Mouse (Mus musculus) hindbrain, postnatal 0 days (tissue): ENCODE results near the gene Cpa2. TPM values are rescaled to one million over a fixed set of nuclear protein-coding genes. Genes with fewer than 3 reads are reported as not detected.

ENCODE experiments used
- ATAC-seq: fragments of 200-750 bp; cut with Nextera tagmentation; 2 replicates; pipeline ENCODE4 v1.8.0; 2017; ENCODE audit warnings: mild to moderate bottlenecking, moderate TSS enrichment, moderate library complexity
- DNase-seq: peaks from one replicate; pipeline ENCODE4 v3.0.0-alpha.2; 2015; ENCODE audit warnings: low spot score
- H3K27ac ChIP-seq: fragments of 300-500 bp; sonication (generic); 2 replicates; pipeline ENCODE4 v1.5.1; 2014; ENCODE audit warnings: mild to moderate bottlenecking
- H3K27me3 ChIP-seq: fragments of 300-500 bp; sonication (generic); 2 replicates; pipeline ENCODE4 v1.6.1; 2014; ENCODE audit warnings: low read length, mixed read lengths; ENCODE audit not compliant: insufficient read depth
- H3K36me3 ChIP-seq: fragments of 300-500 bp; sonication (generic); 2 replicates; pipeline ENCODE4 v1.6.1; 2014; ENCODE audit warnings: low read length, mixed read lengths; ENCODE audit not compliant: insufficient read depth
- H3K4me1 ChIP-seq: fragments of 300-500 bp; sonication (generic); 2 replicates; pipeline ENCODE4 v1.6.1; 2014; ENCODE audit warnings: antibody characterized with exemption, low read length, mixed read lengths; ENCODE audit not compliant: insufficient read depth
- H3K4me2 ChIP-seq: fragments of 300-500 bp; sonication (generic); 2 replicates; pipeline ENCODE4 v1.6.1; 2014; ENCODE audit warnings: low read depth, mild to moderate bottlenecking, low read length, moderate library complexity, mixed read lengths
- H3K4me3 ChIP-seq: fragments of 300-500 bp; sonication (generic); 2 replicates; pipeline ENCODE4 v1.5.1; 2014; ENCODE audit warnings: low read length
- H3K9ac ChIP-seq: fragments of 300-500 bp; sonication (generic); replicated peaks from 2 replicates; pipeline ENCODE4 v1.6.1; 2014; ENCODE audit warnings: mild to moderate bottlenecking, low read length, moderate library complexity, mixed read lengths
- H3K9me3 ChIP-seq: fragments of 300-500 bp; sonication (generic); 2 replicates; pipeline ENCODE4 v1.6.1; 2016; ENCODE audit warnings: low read length, mixed read lengths
- CTCF ChIP-seq: IDR thresholded peaks from 2 replicates; pipeline ENCODE4 v1.5.1; 2016; ENCODE audit warnings: antibody characterized with exemption, control low read depth, low read depth
- WGBS: fragments of 180-500 bp; shearing (Covaris S2); extraction: QIAGEN DNeasy Blood & Tissue Kit; methylation state at CpG from one replicate; pipeline ENCODE4 v1.1.7; 2014; 5-methylcytosine and 5-hydroxymethylcytosine counted together
- polyA plus RNA-seq: library from polyadenylated mRNA; unstranded; fragments of >200 nt; fragmentation: Nextera tagmentation; extraction: Ambion mirVana; gene quantifications from 2 replicates; pipeline ENCODE4 v1.2.1, GENCODE M21; 2015
- total RNA-seq: library from RNA; depleted of rRNA; stranded (reverse); fragments of >200 nt; gene quantifications from 2 replicates; pipeline ENCODE4 v1.2.3, GENCODE M21; 2014

The Cpa2 gene
- total and polyA plus RNA-seq, 2 experiments from 2014 or later, result 6.2 to 15.7 TPM

DNA sequence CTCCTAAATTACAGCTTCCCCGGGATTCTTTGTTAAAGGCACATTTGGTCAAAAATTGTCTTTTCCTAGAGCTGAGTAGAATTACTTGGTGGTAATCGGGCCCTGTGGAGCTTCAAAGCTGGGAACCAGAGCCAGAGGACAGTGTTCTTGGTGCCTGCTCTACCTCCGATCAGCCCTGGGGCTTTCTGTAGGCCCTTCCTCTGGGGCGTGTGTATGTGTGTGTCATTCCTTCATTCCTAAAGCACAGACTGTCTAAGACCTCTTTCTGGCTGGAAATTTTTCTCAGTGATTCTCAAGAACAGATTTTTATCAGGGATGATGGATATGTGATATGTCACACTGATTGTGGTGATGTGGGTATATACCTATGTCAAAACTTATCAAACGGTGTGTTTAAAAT, 2.6 kb upstream of the Cpa2 start:
- Histone ChIP-seq H3K27ac (no peak overlapping the region), H3K9me3 (no peaks in the 10 kb centered on the region), H3K27me3 (no peaks in the 10 kb centered on the region), H3K9ac (no peak overlapping the region), H3K4me3 (no peak overlapping the region), H3K36me3 (no peaks in the 10 kb centered on the region), H3K4me2 (no peak overlapping the region), H3K4me1 (0 out of 2 replicates have a peak, but pooled peaks cover 3% of the 10 kb centered on the region)
- DNase-seq (no peak), ATAC-seq (no peak)
- TF ChIP-seq CTCF, result no peak
- 86% methylated on average over 5 of the region's 5 CpGs for WGBS

DNA sequence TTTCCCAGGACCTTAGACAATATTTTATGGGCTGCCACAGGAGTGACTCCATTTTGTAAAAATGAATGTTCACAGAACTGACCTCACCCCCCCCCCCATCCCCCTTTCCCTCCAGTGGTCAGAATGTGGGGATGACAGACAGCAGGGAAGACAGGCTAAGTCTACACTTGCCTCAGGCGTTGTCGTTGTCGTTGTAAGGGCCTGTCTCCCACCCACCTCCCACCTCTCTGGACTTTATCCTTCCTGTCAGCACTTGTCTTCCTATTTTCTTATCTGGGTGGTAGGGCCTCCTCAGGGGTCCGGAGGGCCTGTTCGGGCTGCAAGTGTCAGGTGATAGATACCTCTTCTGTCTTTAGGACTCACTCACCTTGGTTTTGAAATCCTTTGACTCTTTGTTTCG, 895 bp downstream of the Cpa2 start:
- H3K4me3 ChIP-seq, result no peak overlapping the region
- WGBS, result 90% methylated on average over 6 of the region's 6 CpGs
- DNase-seq (no peak), ATAC-seq (no peak)
- H3K27ac ChIP-seq, result no peak overlapping the region
- H3K9ac ChIP-seq, result no peak overlapping the region
- H3K4me1 ChIP-seq, result peaks cover 9% of the 10 kb centered on the region; the same call in 1 of the 2 replicates
- H3K4me2 ChIP-seq, result no peak overlapping the region
- no peaks in the 10 kb centered on the region for H3K27me3 ChIP-seq
- no peak for TF ChIP-seq CTCF
- no peaks in the 10 kb centered on the region for H3K9me3 ChIP-seq
- no peaks in the 10 kb centered on the region for H3K36me3 ChIP-seq

DNA sequence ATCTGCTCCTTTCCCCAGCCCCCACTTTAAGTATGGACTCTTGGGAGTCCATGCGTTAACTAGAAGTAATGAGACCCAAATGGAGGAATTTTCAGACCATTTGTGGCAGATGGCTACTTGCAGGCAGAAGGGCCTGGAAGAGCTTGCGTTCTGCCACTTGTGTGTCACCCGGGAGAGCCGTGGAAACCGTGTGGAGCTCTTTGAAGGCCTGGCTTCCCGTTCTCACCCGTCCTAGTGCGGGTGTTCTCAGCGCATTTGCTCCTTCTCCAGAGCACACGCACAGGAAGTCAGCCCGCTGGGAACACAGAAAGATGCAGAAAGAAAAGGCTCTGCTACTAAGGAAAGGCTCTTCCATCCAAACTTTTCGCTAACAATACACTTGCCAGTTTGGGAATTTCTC, 1.7 kb downstream of the Cpa2 start:
- no peak for TF ChIP-seq CTCF
- Histone ChIP-seq H3K9ac (no peak overlapping the region), H3K27ac (no peak overlapping the region; the same call in 1 of the 2 replicates), H3K27me3 (no peaks in the 10 kb centered on the region), H3K36me3 (no peaks in the 10 kb centered on the region), H3K4me3 (no peak overlapping the region), H3K4me2 (no peak overlapping the region), H3K9me3 (no peaks in the 10 kb centered on the region), H3K4me1 (peaks cover 9% of the 10 kb centered on the region; the same call in 1 of the 2 replicates)
- WGBS, result 60% methylated on average over 12 of the region's 12 CpGs
- ATAC-seq (no peak), DNase-seq (no peak)

DNA sequence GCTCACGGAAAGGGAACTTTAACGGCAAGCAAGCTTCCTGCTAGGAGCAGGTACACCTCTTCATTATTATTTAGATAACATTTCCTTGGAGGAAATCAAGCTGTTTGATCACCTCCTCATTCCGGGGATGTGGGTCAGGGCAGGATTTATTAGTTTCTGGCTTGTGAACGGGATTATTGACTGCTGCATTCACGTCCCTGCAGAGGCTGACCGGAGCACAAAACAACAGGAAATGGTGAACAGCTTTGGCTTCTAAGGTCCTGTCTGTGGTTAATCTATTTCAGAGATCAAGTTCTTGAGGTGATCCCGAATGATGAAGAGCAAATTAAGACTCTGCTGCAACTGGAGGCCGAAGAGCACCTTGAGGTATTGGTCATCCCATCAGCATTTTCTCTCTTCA, 2.5 kb downstream of the Cpa2 start:
- no peak for TF ChIP-seq CTCF
- no peak overlapping the region for H3K4me3 ChIP-seq
- H3K27me3 ChIP-seq, result no peaks in the 10 kb centered on the region
- H3K9me3 ChIP-seq, result no peaks in the 10 kb centered on the region
- H3K27ac ChIP-seq, result no peak overlapping the region
- no peak for DNase-seq
- WGBS, result 56% methylated on average over 8 of the region's 8 CpGs
- H3K36me3 ChIP-seq, result no peaks in the 10 kb centered on the region
- H3K4me2 ChIP-seq, result no peak overlapping the region
- ATAC-seq, result no peak
- H3K9ac ChIP-seq, result no peak overlapping the region
- peaks cover 12% of the 10 kb centered on the region; the same call in 1 of the 2 replicates for H3K4me1 ChIP-seq

DNA sequence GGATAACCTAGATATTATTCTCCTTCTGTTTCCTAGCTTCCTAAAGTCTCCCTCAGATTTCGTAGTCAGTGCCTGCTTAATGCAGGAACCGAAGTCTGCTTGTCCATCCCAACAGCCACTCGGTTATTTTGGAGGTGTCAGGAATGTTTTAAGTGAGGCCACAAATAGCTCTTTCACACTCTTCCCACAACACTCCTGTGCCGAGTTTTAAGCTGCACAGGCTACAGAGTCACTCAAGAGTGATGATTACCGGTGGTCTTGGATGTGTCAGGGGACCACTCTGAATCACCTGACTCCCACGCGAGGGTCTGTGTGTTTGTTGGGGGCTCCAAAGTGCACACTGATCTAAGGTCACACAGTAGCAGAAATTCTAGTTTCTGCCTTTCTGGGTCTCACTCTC, 4.3 kb downstream of the Cpa2 start:
- Histone ChIP-seq H3K4me2 (no peak overlapping the region), H3K36me3 (no peaks in the 10 kb centered on the region), H3K4me1 (peaks cover 12% of the 10 kb centered on the region; the same call in 1 of the 2 replicates), H3K4me3 (no peak overlapping the region), H3K9me3 (no peaks in the 10 kb centered on the region), H3K27me3 (no peaks in the 10 kb centered on the region), H3K27ac (no peak overlapping the region), H3K9ac (no peak overlapping the region)
- 80% methylated on average over 7 of the region's 7 CpGs for WGBS
- DNase-seq (no peak), ATAC-seq (no peak)
- TF ChIP-seq CTCF, result no peak

DNA sequence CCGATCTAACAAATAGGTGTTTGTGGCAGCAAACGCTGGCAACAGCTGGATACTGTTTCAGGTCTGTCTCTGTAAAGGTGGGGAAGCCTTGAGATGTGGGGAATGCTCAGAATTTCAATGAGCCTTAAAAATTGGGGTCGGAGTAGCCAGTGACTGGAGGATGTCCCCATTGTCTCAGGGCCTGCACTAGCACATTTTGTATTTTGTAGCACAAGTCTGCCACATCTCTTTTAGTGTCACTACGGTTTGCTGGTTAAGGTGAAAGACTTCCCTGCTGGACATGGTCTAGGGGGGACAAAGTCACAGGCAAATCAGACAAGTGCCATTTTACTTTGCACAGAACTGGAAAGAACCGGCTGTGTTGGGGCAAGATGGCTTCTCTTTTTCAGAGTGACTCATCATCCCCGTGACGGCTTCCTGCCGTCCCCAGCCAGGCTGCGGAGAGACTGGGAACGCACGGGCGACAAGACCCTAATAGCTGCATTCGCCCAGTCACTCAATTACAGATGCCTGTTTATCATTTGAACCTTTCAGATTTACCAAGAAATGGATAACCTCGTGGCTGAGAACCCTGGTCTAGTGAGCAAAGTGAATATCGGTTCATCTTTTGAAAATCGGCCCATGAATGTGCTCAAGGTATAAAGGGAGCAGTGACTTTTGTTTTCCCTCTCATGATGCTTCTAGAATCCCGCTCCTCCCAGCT, 5.3 kb downstream of the Cpa2 start:
- no peak for TF ChIP-seq CTCF
- peak; percentile 78 for DNase-seq
- Histone ChIP-seq H3K4me3 (peak overlapping the region; percentile 24), H3K27me3 (no peaks in the 10 kb centered on the region), H3K27ac (peak overlapping the region; percentile 88), H3K9me3 (no peaks in the 10 kb centered on the region), H3K4me2 (peak overlapping the region; percentile 62), H3K9ac (peak overlapping the region; percentile 59), H3K4me1 (peaks cover 12% of the 10 kb centered on the region; the same call in 1 of the 2 replicates), H3K36me3 (no peaks in the 10 kb centered on the region)
- WGBS, result 9% methylated on average over 17 of the region's 17 CpGs
- ATAC-seq, result peak; percentile 83

DNA sequence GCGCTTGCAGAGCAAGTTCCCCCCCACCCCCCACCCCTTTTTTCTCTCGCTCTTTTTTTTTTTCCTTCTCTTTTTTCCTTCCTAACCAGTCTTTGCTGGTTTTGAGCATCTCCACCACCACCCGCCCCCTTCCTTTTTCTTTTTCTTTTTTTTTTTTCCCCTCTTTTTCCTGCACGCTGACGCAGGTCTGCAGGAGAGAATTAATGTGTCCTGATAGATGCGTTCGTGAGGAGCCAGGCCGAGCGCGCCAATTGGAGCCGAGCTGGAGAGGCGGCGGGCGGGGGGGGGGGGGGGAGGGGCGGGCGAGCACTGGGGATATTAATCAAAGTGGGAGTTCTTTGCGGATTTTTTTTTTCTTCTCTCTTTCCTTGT, 5.9 kb downstream of the Cpa2 start:
- TF ChIP-seq CTCF, result no peak
- no peaks in the 10 kb centered on the region for H3K36me3 ChIP-seq
- H3K27me3 ChIP-seq, result no peaks in the 10 kb centered on the region
- ATAC-seq, result peak; percentile 62
- peaks cover 12% of the 10 kb centered on the region; the same call in 1 of the 2 replicates for H3K4me1 ChIP-seq
- peak; percentile 83 for DNase-seq
- H3K9ac ChIP-seq, result peak overlapping the region; percentile 59
- H3K4me2 ChIP-seq, result peak overlapping the region; percentile 62
- H3K9me3 ChIP-seq, result no peaks in the 10 kb centered on the region
- H3K27ac ChIP-seq, result peak overlapping the region; percentile 88
- peak overlapping the region; percentile 24 for H3K4me3 ChIP-seq
- WGBS, result 0% methylated on average over 14 of the region's 17 CpGs
